In the genomic region with DNA sequence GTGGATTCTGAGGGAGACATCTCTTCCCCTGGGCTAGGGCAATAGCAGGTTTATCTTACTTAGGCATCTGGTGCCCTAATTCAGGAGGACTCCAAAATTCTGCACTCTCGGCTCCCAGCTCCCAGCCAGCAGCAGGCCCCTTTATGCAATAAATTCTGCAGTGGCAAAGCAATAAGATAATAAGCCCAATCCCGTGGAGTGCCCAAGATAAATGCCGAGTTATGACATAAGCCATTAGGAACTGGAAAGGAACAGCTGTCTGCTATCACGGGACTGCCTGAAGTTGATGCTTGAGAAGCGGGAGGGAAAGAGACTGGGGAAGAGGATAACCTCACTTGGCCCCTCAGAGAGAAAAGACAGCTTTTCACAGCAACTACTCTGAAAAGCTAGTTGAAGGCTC, we compare ENCODE assay signal across 7 mouse cellular contexts.
A peak's percentile ranks its signal among the peaks of the same experiment; 100 is the strongest.
DNase-seq lines count a peak whose midpoint lies in the region; ATAC-seq and TF ChIP-seq lines count a peak whose summit lies in the region.

No protein-coding gene starts in this region.

- no peaks in the 10 kb centered on the region for H3K36me3 ChIP-seq in liver, embryonic 11.5 days (ENCODE audit: control insufficient read depth, insufficient read depth, low read length)
- H3K36me3 ChIP-seq in liver, postnatal 0 days (replicated peaks; ENCODE audit: insufficient read depth, low read length), result no peaks in the 10 kb centered on the region
- H3K36me3 ChIP-seq in forebrain, embryonic 13.5 days (ENCODE audit: poor library complexity, severe bottlenecking), result no peaks in the 10 kb centered on the region

- 0 out of 2 replicates have a peak, but pooled peaks have one; percentile 8 for ATAC-seq in liver, embryonic 11.5 days (replicated peaks; ENCODE audit: low FRiP score)
- ATAC-seq in liver, postnatal 0 days, result no peak
- ATAC-seq in forebrain, embryonic 13.5 days, result peak; percentile 80; the same call in 1 of the 2 replicates

- H3K9ac ChIP-seq in liver, embryonic 11.5 days (ENCODE audit: low read depth, low read length), result no peak overlapping the region
- H3K9ac ChIP-seq in liver, postnatal 0 days (replicated peaks), result no peak overlapping the region
- H3K9ac ChIP-seq in forebrain, embryonic 13.5 days, result no peak overlapping the region

- H3K9me3 ChIP-seq in liver, embryonic 11.5 days (ENCODE audit: control insufficient read depth, low read length), result no peaks in the 10 kb centered on the region
- no peaks in the 10 kb centered on the region for H3K9me3 ChIP-seq in liver, postnatal 0 days (ENCODE audit: low read length)
- no peaks in the 10 kb centered on the region for H3K9me3 ChIP-seq in forebrain, embryonic 13.5 days (replicated peaks)

- no peak for DNase-seq in liver, embryonic 11.5 days (ENCODE audit: low spot score)
- DNase-seq in liver, postnatal 0 days, result no peak
- peak; percentile 42 for DNase-seq in kidney, postnatal 14 days
- DNase-seq in retina, embryonic 14.5 days (ENCODE audit: low spot score), result peak; percentile 72
- no peak for DNase-seq in layer of hippocampus, adult 11-12 months (ENCODE audit: low spot score)
- no peak for DNase-seq in gastrocnemius, postnatal 10 days

- TF ChIP-seq CTCF in liver, postnatal 0 days (IDR thresholded peaks at IDR 0.05; ENCODE audit: low read depth), result no peak

- 58% methylated on average over 5 of the region's 5 CpGs for WGBS in liver, embryonic 11.5 days
- 62% methylated on average over 5 of the region's 5 CpGs for WGBS in liver, postnatal 0 days (ENCODE audit: insufficient replicate concordance)
- 21% methylated on average over 5 of the region's 5 CpGs for WGBS in forebrain, embryonic 13.5 days

- no peaks in the 10 kb centered on the region for H3K27me3 ChIP-seq in liver, embryonic 11.5 days (replicated peaks; ENCODE audit: control insufficient read depth, insufficient read depth, low read length)
- no peaks in the 10 kb centered on the region for H3K27me3 ChIP-seq in liver, postnatal 0 days (ENCODE audit: insufficient read depth, low read length)
- H3K27me3 ChIP-seq in forebrain, embryonic 13.5 days, result no peaks in the 10 kb centered on the region

- no peak overlapping the region for H3K27ac ChIP-seq in liver, embryonic 11.5 days (ENCODE audit: low read depth, low read length)
- H3K27ac ChIP-seq in liver, postnatal 0 days (ENCODE audit: low read depth), result no peak overlapping the region; the same call in 1 of the 2 replicates
- peak overlapping the region; percentile 15 for H3K27ac ChIP-seq in forebrain, embryonic 13.5 days

- TF ChIP-seq EP300 in liver, postnatal 0 days (IDR thresholded peaks at IDR 0.05; ENCODE audit: low read depth), result no peak

- H3K4me1 ChIP-seq in liver, embryonic 11.5 days (replicated peaks; ENCODE audit: control insufficient read depth, insufficient read depth, low read length), result no peaks in the 10 kb centered on the region
- H3K4me1 ChIP-seq in liver, postnatal 0 days (ENCODE audit: insufficient read depth), result peaks cover 4% of the 10 kb centered on the region; the same call in 1 of the 2 replicates
- H3K4me1 ChIP-seq in forebrain, embryonic 13.5 days, result peaks cover 19% of the 10 kb centered on the region

- H3K4me2 ChIP-seq in liver, embryonic 11.5 days, result no peak overlapping the region
- no peak overlapping the region for H3K4me2 ChIP-seq in liver, postnatal 0 days (ENCODE audit: low read depth, low read length)
- no peak overlapping the region for H3K4me2 ChIP-seq in forebrain, embryonic 13.5 days

- H3K4me3 ChIP-seq in liver, embryonic 11.5 days (ENCODE audit: low read depth, low read length), result no peak overlapping the region
- H3K4me3 ChIP-seq in liver, postnatal 0 days (ENCODE audit: low read depth, low read length), result no peak overlapping the region
- H3K4me3 ChIP-seq in forebrain, embryonic 13.5 days, result no peak overlapping the region

Comparison
In these comparisons a context has a peak if more than half of its experiments do, and no peak if none do; other contexts are left out.
1. DNase-seq: peak in kidney, postnatal 14 days (single experiment) and retina, embryonic 14.5 days (single experiment); none in liver, embryonic 11.5 days (single experiment), liver, postnatal 0 days (single experiment), layer of hippocampus, adult 11-12 months (single experiment) and gastrocnemius, postnatal 10 days (single experiment).